Mouse (Mus musculus) MEL (cell line): Measurements from ENCODE around the gene Otogl. TPM values are rescaled to one million over a fixed set of nuclear protein-coding genes. Genes with fewer than 3 reads are reported as not detected.

Experiments
- DNase-seq: peaks from one replicate; pipeline ENCODE4 v3.0.0; 2011; ENCODE audit warnings: low read depth, low spot score
- H3K27ac ChIP-seq: 2 replicates; pipeline ENCODE4 v1.5.1; 2012; ENCODE audit warnings: low read depth, mild to moderate bottlenecking, control low read depth, low read length, moderate library complexity; ENCODE audit not compliant: control insufficient read depth
- H3K27me3 ChIP-seq, 2 experiments: fragments of 150-350 bp in 1 of 2; sonication (generic) in 1 of 2; 2 replicates each; pipeline ENCODE4 v1.6.1; 2012; ENCODE audit warnings: low read length in 2 of 2, mild to moderate bottlenecking in 2 of 2, improper control_type of control experiment in 1 of 2, moderate library complexity in 1 of 2; ENCODE audit not compliant: insufficient read depth in 2 of 2, control insufficient read depth in 1 of 2
- H3K36me3 ChIP-seq, 2 experiments: 2 replicates each; pipeline ENCODE4 v1.6.1; 2012 to 2014; ENCODE audit warnings: low read length in 2 of 2, improper control_type of control experiment in 1 of 2, inconsistent platforms in 1 of 2, mild to moderate bottlenecking in 1 of 2; ENCODE audit not compliant: insufficient read depth in 2 of 2, control insufficient read depth in 1 of 2
- H3K4me1 ChIP-seq, 2 experiments: fragments of 150-350 bp in 1 of 2; sonication (generic) in 1 of 2; 2 replicates each; pipeline ENCODE4 v1.6.1; 2012; ENCODE audit warnings: low read length in 2 of 2, improper control_type of control experiment in 1 of 2, mild to moderate bottlenecking in 1 of 2; ENCODE audit not compliant: insufficient read depth in 2 of 2, control insufficient read depth in 1 of 2
- H3K4me3 ChIP-seq, 2 experiments: fragments of 150-350 bp in 1 of 2; sonication (generic) in 1 of 2; 2 replicates each; pipeline ENCODE4 v1.5.1; 2012; ENCODE audit warnings: low read depth in 2 of 2, low read length in 2 of 2, mild to moderate bottlenecking in 2 of 2, moderate library complexity in 2 of 2, control low read depth in 1 of 2, improper control_type of control experiment in 1 of 2; ENCODE audit not compliant: control insufficient read depth in 1 of 2, insufficient read depth in 1 of 2
- H3K79me2 ChIP-seq: 2 replicates; pipeline ENCODE4 v1.6.1; 2012; ENCODE audit warnings: mild to moderate bottlenecking, low read length, moderate library complexity; ENCODE audit not compliant: control insufficient read depth, poor library complexity, insufficient read depth
- H3K9ac ChIP-seq: 2 replicates; pipeline ENCODE4 v1.6.1; 2012; ENCODE audit warnings: low read depth, mild to moderate bottlenecking, control low read depth, low read length, moderate library complexity; ENCODE audit not compliant: control insufficient read depth, poor library complexity, severe bottlenecking
- H3K9me3 ChIP-seq: fragments of 150-350 bp; sonication (generic); replicated peaks from 2 replicates; pipeline ENCODE4 v1.6.1; 2012; ENCODE audit warnings: mild to moderate bottlenecking, low read length, improper control_type of control experiment, moderate library complexity; ENCODE audit not compliant: insufficient read depth
- BHLHE40 ChIP-seq: IDR thresholded peaks from 2 replicates; pipeline ENCODE4 v1.6.1; 2012; ENCODE audit warnings: low read depth, mild to moderate bottlenecking, inconsistent platforms, low read length, improper control_type of control experiment, borderline replicate concordance
- CHD1 ChIP-seq: IDR thresholded peaks from 2 replicates; pipeline ENCODE4 v1.6.1; 2012; ENCODE audit warnings: low read depth, mild to moderate bottlenecking, inconsistent platforms, low read length, improper control_type of control experiment
- CHD2 ChIP-seq: IDR thresholded peaks from 2 replicates; pipeline ENCODE4 v1.6.1; 2011; ENCODE audit warnings: low read length, improper control_type of control experiment
- CTCF ChIP-seq, 3 experiments: IDR thresholded peaks in 2 of 3; conservative IDR thresholded peaks in 1 of 3; 2 replicates each; pipeline ENCODE4 v1.5.1; 2011 to 2012; ENCODE audit warnings: low read length in 3 of 3, low read depth in 2 of 3, mild to moderate bottlenecking in 2 of 3, improper control_type of control experiment in 1 of 3, inconsistent platforms in 1 of 3, mixed read lengths in 1 of 3, moderate library complexity in 1 of 3; ENCODE audit not compliant: control insufficient read depth in 1 of 3, insufficient read depth in 1 of 3, poor library complexity in 1 of 3, severe bottlenecking in 1 of 3
- MYB ChIP-seq: IDR thresholded peaks from 2 replicates; pipeline ENCODE4 v1.6.1; 2011; ENCODE audit warnings: mild to moderate bottlenecking, low read depth, low read length, improper control_type of control experiment
- ZNF384 ChIP-seq: IDR thresholded peaks from 2 replicates; pipeline ENCODE4 v1.6.1; 2012; ENCODE audit warnings: low read depth, mild to moderate bottlenecking, inconsistent platforms, low read length, improper control_type of control experiment
- polyA plus RNA-seq, 2 experiments: library from polyadenylated mRNA; stranded (reverse) in 1 of 2; unstranded in 1 of 2; fragments of >175 nt in 1 of 2; fragments of >200 nt in 1 of 2; gene quantifications; 2 replicates each; pipeline versions ENCODE4 v1.2.1 to v1.2.4; 2012; ENCODE audit warnings: low replicate concordance in 2 of 2, low read depth in 1 of 2; ENCODE audit not compliant: insufficient read length in 2 of 2, insufficient read depth in 1 of 2, missing spikeins in 1 of 2
- total RNA-seq: library from RNA; depleted of rRNA; stranded (reverse); fragments of 300-350 nt; gene quantifications from 2 replicates; pipeline ENCODE4 v1.2.3, GENCODE M21; 2012

Gene Otogl
- total and polyA plus RNA-seq, 3 experiments = not detected

GRCm38 (mm10) chr10:107858684-107859083 is 53.2 kb downstream of the Otogl start (continued):
- peak; percentile 23 to 63 (median 31); a peak in 4 of 6 replicates for TF ChIP-seq CTCF (IDR thresholded peaks at IDR 0.05 in 2 of 3, conservative IDR thresholded peaks at IDR 0.05 in 1 of 3; ENCODE audit: control insufficient read depth in 1 of 3, insufficient read depth in 1 of 3, low read depth in 2 of 3, low read length in 3 of 3, poor library complexity in 1 of 3, severe bottlenecking in 1 of 3)

- no peak for TF ChIP-seq CHD1
- no peak for TF ChIP-seq ZNF384
Measured at GRCm38 (mm10) chr10:107844906-107845305, 67.0 kb downstream of the Otogl start.

GRCm38 (mm10) chr10:107834452-107835239 is 77.3 kb downstream of the Otogl start:
- Histone ChIP-seq H3K4me1 (no peaks in the 10 kb centered on the region), H3K9me3 (no peaks in the 10 kb centered on the region), H3K4me3 (no peak overlapping the region), H3K9ac (no peak overlapping the region), H3K79me2 (no peaks in the 10 kb centered on the region), H3K27ac (no peak overlapping the region), H3K36me3 (no peaks in the 10 kb centered on the region), H3K27me3 (no peaks in the 10 kb centered on the region)
- no peak for DNase-seq
- TF ChIP-seq CHD2 (no peak), BHLHE40 (no peak), MYB (no peak)

More at GRCm38 (mm10) chr10:107844906-107845305, 67.0 kb downstream of the Otogl start:
- Histone ChIP-seq H3K4me3 (no peak overlapping the region), H3K9ac (no peak overlapping the region), H3K36me3 (no peaks in the 10 kb centered on the region), H3K4me1 (no peaks in the 10 kb centered on the region), H3K27ac (no peak overlapping the region), H3K9me3 (no peaks in the 10 kb centered on the region), H3K79me2 (no peaks in the 10 kb centered on the region), H3K27me3 (no peaks in the 10 kb centered on the region)
- DNase-seq = no peak

- no peak overlapping the region for H3K9ac ChIP-seq
- no peak for TF ChIP-seq MYB
- TF ChIP-seq, all 39 proteins: peak for 0
- Histone ChIP-seq H3K9me3 (no peaks in the 10 kb centered on the region), H3K27me3 (no peaks in the 10 kb centered on the region), H3K36me3 (no peaks in the 10 kb centered on the region), H3K4me1 (no peaks in the 10 kb centered on the region), H3K27ac (no peak overlapping the region), H3K4me3 (no peak overlapping the region), H3K79me2 (no peaks in the 10 kb centered on the region)
- DNase-seq = no peak
Measured at GRCm38 (mm10) chr10:107829151-107829550, 82.8 kb downstream of the Otogl start.
